Mouse (Mus musculus) brain, embryonic 14.5 days (tissue): ENCODE data around the gene Anln.

Experiments used
- CTCF ChIP-seq: fragments of 200-500 bp; IDR thresholded peaks from 2 replicates; pipeline ENCODE4 v1.5.1; 2012; ENCODE audit warnings: inconsistent platforms, mild to moderate bottlenecking, moderate library complexity, borderline replicate concordance; ENCODE audit not compliant: insufficient read depth, insufficient read length; ENCODE audit errors: extremely low read depth
- POLR2A ChIP-seq: fragments of 200-500 bp; IDR thresholded peaks from 2 replicates; pipeline ENCODE4 v1.6.1; 2012; ENCODE audit warnings: mild to moderate bottlenecking, inconsistent platforms, borderline replicate concordance; ENCODE audit not compliant: poor library complexity, insufficient read depth, insufficient read length, severe bottlenecking; ENCODE audit errors: extremely low read depth

DNA sequence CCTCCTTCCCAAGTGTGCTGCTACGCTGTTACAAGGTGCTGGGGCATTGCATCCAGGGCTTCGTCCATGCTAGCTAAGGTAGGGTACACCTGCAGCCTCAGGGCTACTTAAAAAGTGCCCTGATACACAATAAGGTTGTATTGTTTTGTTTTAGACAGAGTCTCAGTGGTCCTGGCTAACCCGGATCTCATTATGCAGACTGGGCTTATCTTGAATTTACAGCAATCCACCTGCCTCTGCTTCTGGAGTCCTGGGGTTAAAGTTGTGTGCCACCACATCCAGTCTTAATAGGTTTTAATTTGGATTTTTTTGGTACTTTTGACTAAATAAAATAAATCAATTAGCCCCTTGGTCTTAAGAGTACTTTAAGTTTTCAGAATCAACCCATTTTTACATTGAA, 30.9 kb upstream of the Anln start:
- TF ChIP-seq CTCF = no peak
- TF ChIP-seq POLR2A = no peak
